Mouse (Mus musculus) kidney, postnatal 36 days (tissue): ENCODE data around the gene Ano3.
"Not testable (repeated sequence)": the region's sequence is repeated elsewhere in the genome, so short reads cannot be mapped to it uniquely, and the experiment has no call there.

Experiments used
- DNase-seq, 2 experiments: peaks; one replicate each; pipeline ENCODE4 v3.0.0; 2021 to 2022; ENCODE audit warnings: mixed read lengths in 2 of 2

Ano3 gene

GRCm38 (mm10) chr2:110950823-110951222 lies at the start of gene Ano3:
Ano3 (minus strand) TSS chr2:110950923.
- not testable (repeated sequence) for DNase-seq

GRCm38 (mm10) chr2:110990071-110990470 lies 39.3 kb upstream of the Ano3 start:
- DNase-seq = no peak

- DNase-seq = no peak
Observed at GRCm38 (mm10) chr2:110989539-110989938, 38.8 kb upstream of the Ano3 start.

GRCm38 (mm10) chr2:110985853-110986271 lies 35.1 kb upstream of the Ano3 start:
- no peak for DNase-seq

- DNase-seq = no peak
Observed at GRCm38 (mm10) chr2:110981733-110982132, 31.0 kb upstream of the Ano3 start.

- DNase-seq = no peak
Observed at GRCm38 (mm10) chr2:110979610-110980009, 28.9 kb upstream of the Ano3 start.

GRCm38 (mm10) chr2:110976871-110977270 lies 26.1 kb upstream of the Ano3 start:
- no peak for DNase-seq

- no peak for DNase-seq
Observed at GRCm38 (mm10) chr2:110970158-110970557, 19.4 kb upstream of the Ano3 start.

- no peak for DNase-seq
Observed at GRCm38 (mm10) chr2:110965398-110965797, 14.7 kb upstream of the Ano3 start.

GRCm38 (mm10) chr2:110950432-110950803 lies 305 bp downstream of the Ano3 start:
- no peak for DNase-seq

GRCm38 (mm10) chr2:110949679-110950431 lies 868 bp downstream of the Ano3 start:
- DNase-seq = no peak

GRCm38 (mm10) chr2:110945171-110945570 lies 5.6 kb downstream of the Ano3 start:
- DNase-seq = no peak

- DNase-seq = no peak
Observed at GRCm38 (mm10) chr2:110935691-110936090, 15.0 kb downstream of the Ano3 start.

- no peak for DNase-seq
Observed at GRCm38 (mm10) chr2:110929126-110929525, 21.6 kb downstream of the Ano3 start.

- DNase-seq = no peak
Observed at GRCm38 (mm10) chr2:110909506-110909905, 41.2 kb downstream of the Ano3 start.

- DNase-seq = no peak
Observed at GRCm38 (mm10) chr2:110906473-110906872, 44.2 kb downstream of the Ano3 start.

- no peak for DNase-seq
Observed at GRCm38 (mm10) chr2:110896477-110897270, 54.0 kb downstream of the Ano3 start.

GRCm38 (mm10) chr2:110871650-110872049 lies 79.1 kb downstream of the Ano3 start:
- no peak for DNase-seq

- DNase-seq = no peak
Observed at GRCm38 (mm10) chr2:110865584-110865983, 85.1 kb downstream of the Ano3 start.

GRCm38 (mm10) chr2:110863376-110863775 lies 87.3 kb downstream of the Ano3 start:
- DNase-seq = no peak

GRCm38 (mm10) chr2:110839559-110840243 lies 111.0 kb downstream of the Ano3 start:
- no peak for DNase-seq

- DNase-seq = no peak
Observed at GRCm38 (mm10) chr2:110816189-110816588, 134.5 kb downstream of the Ano3 start.

- no peak for DNase-seq
Observed at GRCm38 (mm10) chr2:110814964-110815363, 135.8 kb downstream of the Ano3 start.
